In genomic region chr13:51844118-51844517, GRCm38 (mm10) we compare ENCODE assay signal across 6 mouse cellular contexts.
"Had no signal": no experiment of that assay in that cellular context is flagged by ENCODE, and none has a peak within 500 bp of the region (broad histone marks: within the 10 kb centered on the region; RNA-seq: fewer than 3 reads in every experiment).

No protein-coding gene starts in this region.

- H3K27ac ChIP-seq: left cerebral cortex, adult 2 months; liver, embryonic 12.5 days; midbrain, embryonic 12.5 days; neural tube, embryonic 15.5 days had no signal

- H3K4me2 ChIP-seq: lung, embryonic 15.5 days; neural tube, embryonic 15.5 days had no signal

- H3K4me3 ChIP-seq: left cerebral cortex, adult 2 months; limb, embryonic 10.5 days; lung, embryonic 15.5 days; midbrain, embryonic 12.5 days; neural tube, embryonic 15.5 days had no signal

- H3K36me3 ChIP-seq: limb, embryonic 10.5 days; liver, embryonic 12.5 days; lung, embryonic 15.5 days; midbrain, embryonic 12.5 days; neural tube, embryonic 15.5 days had no signal

- H3K9me3 ChIP-seq: limb, embryonic 10.5 days; liver, embryonic 12.5 days; lung, embryonic 15.5 days; midbrain, embryonic 12.5 days; neural tube, embryonic 15.5 days had no signal

- H3K9ac ChIP-seq: lung, embryonic 15.5 days; neural tube, embryonic 15.5 days had no signal

- ATAC-seq: liver, embryonic 12.5 days had no signal
